Comparison of ENCODE assay signal across 1 mouse cellular context in genomic region chr5:36739829-36740228, GRCm38 (mm10).
TF ChIP-seq lines count a peak whose summit lies in the region.

No protein-coding gene starts in this region.

TF ChIP-seq in CH12.LX, 34 proteins besides CTCF, POLR2A, EP300 and RAD21:
- no peak for TF ChIP-seq ZKSCAN1 (IDR thresholded peaks at IDR 0.05; ENCODE audit: borderline replicate concordance, low read depth, low read length)
- TF ChIP-seq MXI1 (IDR thresholded peaks at IDR 0.05; ENCODE audit: low read depth, low read length), result no peak
- peak; percentile 58 for TF ChIP-seq ZC3H11A (IDR thresholded peaks at IDR 0.05; ENCODE audit: low read depth, low read length)
- peak; percentile 89 for TF ChIP-seq SMC3 (IDR thresholded peaks at IDR 0.05; ENCODE audit: low read depth, low read length)
- TF ChIP-seq ELF1 (IDR thresholded peaks at IDR 0.05; ENCODE audit: low read depth, low read length), result no peak
- TF ChIP-seq RCOR1 (conservative IDR thresholded peaks at IDR 0.05; ENCODE audit: low read depth, low read length), result no peak
